Mouse (Mus musculus) heart, embryonic 11.5 days (tissue): ENCODE measurements around the gene Nfrkb. TPM values are rescaled to one million over a fixed set of nuclear protein-coding genes. Genes with fewer than 3 reads are reported as not detected.

Experiments
- ATAC-seq: fragments of 200-750 bp; cut with Nextera tagmentation; replicated peaks from 2 replicates; pipeline ENCODE4 v1.8.0; 2017; ENCODE audit warnings: moderate library complexity; ENCODE audit not compliant: insufficient number of reproducible peaks, low FRiP score, low TSS enrichment
- H3K27ac ChIP-seq: fragments of 300-500 bp; sonication (generic); 2 replicates; pipeline ENCODE4 v1.5.1; 2014; ENCODE audit warnings: mild to moderate bottlenecking, low read depth, low read length
- H3K27me3 ChIP-seq: fragments of 300-500 bp; sonication (generic); 2 replicates; pipeline ENCODE4 v1.6.1; 2014; ENCODE audit warnings: mild to moderate bottlenecking, low read length, mixed read lengths; ENCODE audit not compliant: control insufficient read depth, insufficient read depth
- H3K36me3 ChIP-seq: fragments of 300-500 bp; sonication (generic); 2 replicates; pipeline ENCODE4 v1.6.1; 2014; ENCODE audit warnings: mild to moderate bottlenecking, low read length, moderate library complexity, mixed read lengths; ENCODE audit not compliant: control insufficient read depth, insufficient read depth
- H3K4me1 ChIP-seq: fragments of 300-500 bp; sonication (generic); 2 replicates; pipeline ENCODE4 v1.6.1; 2014; ENCODE audit warnings: low read length; ENCODE audit not compliant: control insufficient read depth, insufficient read depth
- H3K4me2 ChIP-seq: fragments of 300-500 bp; sonication (generic); 2 replicates; pipeline ENCODE4 v1.6.1; 2014; ENCODE audit warnings: mild to moderate bottlenecking, moderate library complexity
- H3K4me3 ChIP-seq: fragments of 300-500 bp; sonication (generic); 2 replicates; pipeline ENCODE4 v1.5.1; 2014; ENCODE audit warnings: low read depth, low read length
- H3K9ac ChIP-seq: fragments of 300-500 bp; sonication (generic); 2 replicates; pipeline ENCODE4 v1.6.1; 2014; ENCODE audit warnings: mild to moderate bottlenecking, low read depth, low read length, moderate library complexity
- H3K9me3 ChIP-seq: fragments of 300-500 bp; sonication (generic); replicated peaks from 2 replicates; pipeline ENCODE4 v1.6.1; 2016; ENCODE audit warnings: low read length; ENCODE audit not compliant: control insufficient read depth
- WGBS: fragments of 180-500 bp; shearing (Covaris S2); extraction: QIAGEN DNeasy Blood & Tissue Kit; methylation state at CpG from one replicate; pipeline ENCODE4 v1.1.7; 2014; ENCODE audit not compliant: insufficient replicate concordance; 5-methylcytosine and 5-hydroxymethylcytosine counted together
- polyA plus RNA-seq: library from polyadenylated mRNA; unstranded; fragments of >200 nt; fragmentation: Nextera tagmentation; extraction: Ambion mirVana; gene quantifications from 2 replicates; pipeline ENCODE4 v1.2.1, GENCODE M21; 2014

The Nfrkb gene
- polyA plus RNA-seq, 1 experiment from 2014 or later, result 21.1 TPM

DNA sequence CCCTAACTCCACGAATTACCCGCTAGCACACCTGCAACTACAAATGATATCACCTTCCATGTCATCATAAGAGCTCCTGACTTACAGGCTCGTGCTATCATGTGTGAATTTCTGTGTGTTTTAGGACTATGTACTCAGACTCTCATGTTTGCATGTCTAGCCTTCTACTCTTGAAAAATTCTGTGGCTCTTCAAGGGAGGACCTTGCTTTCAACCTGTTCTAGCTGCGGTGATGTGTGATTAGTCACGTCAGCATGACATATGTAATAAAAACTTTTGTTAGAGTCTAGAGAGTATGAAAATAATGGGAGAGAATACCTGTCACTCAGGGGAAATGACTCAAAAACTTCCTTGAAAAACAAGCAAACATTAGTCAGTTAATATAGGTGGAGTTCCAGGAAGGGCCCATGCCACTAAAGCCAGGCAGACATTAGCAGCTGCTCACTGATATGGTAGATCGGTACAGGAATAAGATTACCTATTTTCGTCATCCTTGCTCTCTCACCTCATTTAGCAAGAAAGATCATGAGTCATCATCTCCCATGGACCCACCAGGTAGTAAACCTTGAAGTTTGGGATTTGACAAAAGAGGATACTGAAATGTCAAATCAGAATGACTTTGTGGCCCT lies 63.3 kb downstream of the Nfrkb start:
- Histone ChIP-seq H3K36me3 (no peaks in the 10 kb centered on the region), H3K9ac (no peak overlapping the region), H3K27me3 (0 out of 2 replicates have a peak, but pooled peaks cover 2% of the 10 kb centered on the region), H3K4me2 (no peak overlapping the region), H3K27ac (no peak overlapping the region), H3K4me3 (no peak overlapping the region), H3K4me1 (no peaks in the 10 kb centered on the region), H3K9me3 (no peaks in the 10 kb centered on the region)
- no peak for ATAC-seq
- WGBS, result 78% methylated on average over 7 of the region's 7 CpGs

DNA sequence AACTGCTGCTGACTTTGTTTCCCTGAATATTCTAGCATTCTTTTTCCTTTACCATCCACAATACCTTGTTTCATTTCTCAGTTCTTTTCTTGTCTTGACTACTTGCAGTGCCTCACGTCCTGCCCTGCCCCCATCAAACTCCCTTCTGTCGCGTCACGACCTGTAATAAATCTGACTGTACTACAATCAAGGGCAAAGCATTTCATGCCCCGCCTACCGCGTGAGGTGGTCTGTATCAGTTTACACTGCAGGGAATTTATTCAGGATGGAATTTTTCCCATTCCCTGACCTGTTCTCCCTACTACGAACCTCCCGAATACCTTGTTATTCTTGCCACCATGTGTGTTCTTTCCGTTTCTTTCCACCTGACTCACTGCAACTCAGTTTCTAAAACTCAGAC lies 66.2 kb downstream of the Nfrkb start:
- no peaks in the 10 kb centered on the region for H3K36me3 ChIP-seq
- 0 out of 2 replicates have a peak, but pooled peaks cover 2% of the 10 kb centered on the region for H3K27me3 ChIP-seq
- no peaks in the 10 kb centered on the region for H3K4me1 ChIP-seq
- H3K27ac ChIP-seq, result no peak overlapping the region
- no peak overlapping the region for H3K4me3 ChIP-seq
- no peak for ATAC-seq
- H3K9ac ChIP-seq, result no peak overlapping the region
- no peak overlapping the region for H3K4me2 ChIP-seq
- no peaks in the 10 kb centered on the region for H3K9me3 ChIP-seq
- WGBS, result 69% methylated on average over 10 of the region's 10 CpGs

DNA sequence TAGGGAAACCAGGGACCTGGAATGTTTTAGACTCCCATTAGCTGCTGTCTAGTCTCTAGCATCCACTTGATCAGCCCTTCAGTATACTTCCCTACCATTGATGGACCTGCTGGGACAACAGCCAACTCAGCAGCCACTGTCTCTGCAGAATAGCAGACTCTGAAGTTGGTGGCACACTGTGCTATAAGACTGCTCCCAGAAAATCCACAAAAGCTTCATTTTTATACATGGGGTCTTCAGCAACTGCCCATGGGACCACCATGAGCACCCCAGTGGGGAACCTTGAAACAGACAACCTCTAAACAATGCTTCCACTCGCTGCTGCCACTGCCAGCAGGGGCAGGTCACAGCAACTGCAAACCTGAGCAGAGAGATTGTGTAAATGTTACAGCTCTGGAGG lies 68.4 kb downstream of the Nfrkb start:
- 46% methylated on average over 1 of the region's 1 CpGs for WGBS
- no peak overlapping the region for H3K27ac ChIP-seq
- H3K9ac ChIP-seq, result no peak overlapping the region
- H3K4me1 ChIP-seq, result no peaks in the 10 kb centered on the region
- no peaks in the 10 kb centered on the region for H3K36me3 ChIP-seq
- no peak overlapping the region for H3K4me3 ChIP-seq
- H3K9me3 ChIP-seq, result no peaks in the 10 kb centered on the region
- H3K27me3 ChIP-seq, result 0 out of 2 replicates have a peak, but pooled peaks cover 2% of the 10 kb centered on the region
- H3K4me2 ChIP-seq, result no peak overlapping the region
- no peak for ATAC-seq

DNA sequence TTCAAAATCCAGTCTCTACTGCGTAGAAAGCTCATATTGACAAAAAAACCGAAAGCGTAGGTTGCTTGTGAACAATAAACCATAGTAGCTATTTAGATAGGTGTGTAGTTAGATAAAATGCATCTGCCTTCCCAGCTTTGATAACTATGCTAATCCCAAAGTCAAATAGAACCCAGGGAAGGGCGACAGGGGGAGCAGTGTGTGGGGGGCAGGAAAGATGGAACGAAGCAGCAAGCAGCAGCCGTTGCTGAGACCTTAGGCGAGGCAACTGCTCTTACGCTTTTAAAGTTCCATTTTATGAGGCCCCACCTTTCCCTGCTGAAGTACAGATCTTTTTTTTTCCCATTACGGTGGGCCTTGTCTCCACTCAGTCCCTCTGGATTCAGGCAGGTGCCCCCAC lies 77.2 kb downstream of the Nfrkb start:
- H3K27ac ChIP-seq, result no peak overlapping the region
- WGBS, result 37% methylated on average over 9 of the region's 9 CpGs
- no peaks in the 10 kb centered on the region for H3K36me3 ChIP-seq
- H3K9ac ChIP-seq, result no peak overlapping the region
- H3K9me3 ChIP-seq, result no peaks in the 10 kb centered on the region
- ATAC-seq, result no peak
- H3K27me3 ChIP-seq, result peaks cover 30% of the 10 kb centered on the region
- peaks cover 6% of the 10 kb centered on the region for H3K4me1 ChIP-seq
- no peak overlapping the region for H3K4me3 ChIP-seq
- H3K4me2 ChIP-seq, result peak overlapping the region; percentile 62

DNA sequence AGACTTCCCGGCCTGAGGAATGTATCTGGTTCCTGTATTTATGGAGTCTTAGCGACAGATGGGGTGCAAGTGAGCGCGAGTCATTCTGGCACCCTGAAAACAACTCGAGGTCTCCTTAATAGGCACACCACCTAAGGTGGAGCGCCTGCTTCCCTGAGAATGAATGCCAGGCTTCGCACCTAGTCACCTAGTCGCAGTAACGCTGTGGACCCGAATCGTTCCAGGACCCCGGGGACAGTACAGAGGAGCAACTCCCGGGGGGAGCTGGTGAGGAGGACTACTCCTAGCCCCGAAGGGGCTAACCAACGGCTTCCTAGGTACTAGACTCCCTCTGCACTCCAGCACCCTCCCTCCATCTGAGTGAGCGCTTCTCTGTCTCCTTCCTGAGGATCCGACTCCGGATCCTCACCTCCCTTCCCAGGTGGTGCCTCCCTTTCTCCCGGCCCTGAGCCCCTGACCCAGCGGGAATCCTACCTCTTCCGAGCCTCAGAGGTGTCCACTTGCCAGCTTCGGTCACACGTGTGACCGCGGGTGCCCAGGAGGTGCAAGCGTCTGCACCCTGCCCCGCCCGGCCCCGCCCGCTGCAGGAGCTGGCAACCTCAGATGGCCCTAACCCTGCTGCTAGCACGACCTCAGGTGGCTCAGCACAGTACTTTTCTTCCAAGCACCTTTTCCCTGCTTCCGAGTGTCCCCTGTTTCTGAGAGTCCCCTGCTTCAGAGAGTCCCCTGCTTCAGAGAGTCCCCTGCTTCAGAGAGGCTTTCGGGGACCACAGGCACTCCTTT lies 77.9 kb downstream of the Nfrkb start, which contains the start of gene Tmem45b:
Tmem45b (minus strand) TSS at position 771 of the 783 bp plus-strand sequence.
- Histone ChIP-seq H3K9ac (no peak within 1 kb of the TSS), H3K4me2 (peak within 1 kb of the TSS; percentile 62), H3K36me3 (no peaks in the 10 kb centered on the region), H3K27ac (no peak within 1 kb of the TSS), H3K4me1 (peaks cover 6% of the 10 kb centered on the region), H3K9me3 (no peaks in the 10 kb centered on the region), H3K4me3 (peak within 1 kb of the TSS; percentile 30), H3K27me3 (peaks cover 30% of the 10 kb centered on the region)
- no peak for ATAC-seq
- 4% methylated on average over 33 of the region's 33 CpGs for WGBS

Other genes with a start within 250 kb of the Nfrkb start
- gene Aplp2, start 174.4 kb upstream of the Nfrkb start, polyA plus RNA-seq, result 271 and 345 TPM in 2 replicates
- 4.7 and 5.5 TPM in 2 replicates for gene Prdm10, start 105.7 kb upstream of the Nfrkb start, polyA plus RNA-seq
- gene Tmem45b, start 78.3 kb downstream of the Nfrkb start, polyA plus RNA-seq, result not detected in 2 replicates